Mouse (Mus musculus): ENCODE data around the gene Ttc3. TPM values are rescaled to one million over a fixed set of nuclear protein-coding genes. Genes with fewer than 3 reads are reported as not detected.
"Not testable (repeated sequence)": the region's sequence is repeated elsewhere in the genome, so short reads cannot be mapped to it uniquely, and the experiment has no call there.

Gene Ttc3
- total RNA-seq, 2 experiments from 2014 or later: 751 to 808 TPM

DNA sequence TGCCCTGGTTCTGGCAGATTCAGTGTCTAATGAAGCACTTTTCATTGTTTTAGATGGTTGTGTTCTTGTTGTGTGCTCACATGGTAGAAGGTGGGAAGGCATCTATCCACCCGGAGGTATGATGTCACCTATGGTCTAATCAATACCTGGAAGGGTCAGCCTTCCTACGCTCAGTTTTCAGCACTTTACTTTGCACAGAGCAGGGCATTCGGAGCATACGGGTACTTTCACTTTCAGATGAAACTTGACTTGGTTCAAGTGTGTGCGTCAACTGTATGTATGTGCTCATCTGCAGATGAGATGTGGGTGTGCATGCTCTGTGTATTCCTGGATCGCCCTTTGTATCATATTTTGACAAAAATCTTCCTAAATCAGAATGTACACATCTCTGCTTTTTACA is 43.7 kb downstream of the Ttc3 start:
- peak in 1 of 2 experiments; percentile 7 for DNase-seq (ENCODE audit: low spot score in 2 of 2)

GRCm38 (mm10) chr16:94420498-94420897 is 50.1 kb downstream of the Ttc3 start:
- no peak for DNase-seq (ENCODE audit: low spot score in 2 of 2)

DNA sequence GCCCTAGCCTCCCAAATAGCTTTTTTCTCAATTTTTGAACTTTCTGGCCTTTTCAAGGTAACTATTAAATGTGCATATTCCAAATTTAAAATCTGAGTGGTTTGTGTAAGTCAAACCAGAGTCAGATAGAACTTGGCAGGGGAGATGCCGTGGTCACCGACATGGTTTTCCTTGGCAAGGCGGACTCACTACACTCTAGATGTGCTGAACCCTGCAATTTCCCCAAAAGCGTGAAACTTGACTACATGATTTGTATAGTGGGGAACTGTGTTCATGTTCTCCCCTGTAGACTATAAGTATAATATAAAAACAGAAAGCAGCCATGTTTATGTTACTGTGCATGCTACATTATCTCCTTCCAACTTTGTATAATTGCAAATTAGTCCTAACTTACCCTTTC is 58.5 kb downstream of the Ttc3 start:
- no peak for DNase-seq (ENCODE audit: low spot score in 2 of 2)

DNA sequence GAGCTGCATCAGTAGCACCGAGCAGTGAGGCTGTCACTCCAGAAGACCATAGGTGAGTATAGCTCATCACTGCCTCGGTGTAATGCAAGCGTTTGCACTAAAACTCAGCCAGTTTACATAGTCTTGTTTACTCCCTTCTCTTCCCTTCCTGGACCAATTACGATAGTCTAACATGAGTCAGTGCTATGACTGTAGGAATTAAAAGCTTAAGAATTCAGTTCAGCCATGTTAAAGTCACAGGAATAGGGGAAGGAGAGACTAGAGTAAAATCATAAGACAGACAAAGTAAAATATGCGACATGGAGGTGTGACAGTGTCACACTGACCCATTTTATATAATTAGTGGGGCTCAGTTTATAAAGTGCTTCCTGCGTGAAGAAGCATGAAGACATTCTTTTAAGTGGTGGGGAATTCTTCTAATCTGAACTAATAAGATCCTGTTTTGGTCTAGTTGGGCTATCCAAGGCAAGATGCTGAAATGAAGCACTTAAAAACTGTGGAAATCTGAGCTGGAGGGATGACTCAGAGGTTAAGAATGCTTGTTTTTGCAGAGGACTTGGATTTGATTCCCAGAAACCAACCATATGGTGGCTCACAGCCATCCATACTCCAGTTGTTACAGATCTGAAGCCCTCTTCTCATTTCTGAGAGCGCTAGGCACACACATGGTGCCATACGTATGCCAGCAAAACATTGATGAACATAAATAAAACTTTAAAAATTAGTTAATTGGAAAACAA is 65.2 kb downstream of the Ttc3 start:
- DNase-seq (ENCODE audit: low spot score in 2 of 2): no peak

- no peak for DNase-seq (ENCODE audit: low spot score in 2 of 2)
These were observed 66.4 kb downstream of the Ttc3 start for GRCm38 (mm10) chr16:94436801-94437200.

- no peak for DNase-seq (ENCODE audit: low spot score in 2 of 2)
These were observed 70.9 kb downstream of the Ttc3 start for GRCm38 (mm10) chr16:94441361-94441760.

GRCm38 (mm10) chr16:94449151-94449550 is 78.7 kb downstream of the Ttc3 start:
- no peak for DNase-seq (ENCODE audit: low spot score in 2 of 2)

GRCm38 (mm10) chr16:94449632-94450031 is 79.2 kb downstream of the Ttc3 start:
- DNase-seq (ENCODE audit: low spot score in 2 of 2): no peak

GRCm38 (mm10) chr16:94451545-94452488 is 81.4 kb downstream of the Ttc3 start:
- DNase-seq (ENCODE audit: low spot score in 2 of 2): no peak

- no peak for DNase-seq (ENCODE audit: low spot score in 2 of 2)
These were observed 82.3 kb downstream of the Ttc3 start for GRCm38 (mm10) chr16:94452768-94453167.

DNA sequence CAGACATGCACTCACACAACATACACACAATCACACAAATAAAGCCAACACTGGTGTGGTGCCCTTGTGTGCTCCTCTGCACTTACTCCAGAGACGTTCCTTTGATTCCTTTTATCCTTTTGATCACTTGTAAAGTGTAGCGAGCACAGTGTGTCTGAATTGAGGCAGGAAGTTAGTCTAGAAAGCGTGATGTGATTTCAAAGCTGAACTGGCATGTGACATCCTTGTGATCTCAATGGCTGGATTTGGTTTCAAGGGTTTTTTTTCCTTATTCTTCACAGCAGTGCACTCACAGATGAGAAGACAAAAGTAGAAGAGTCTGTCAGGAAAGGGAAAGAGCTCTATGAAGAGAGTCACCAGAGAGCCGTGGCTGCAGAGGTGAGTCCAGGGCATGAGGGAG is 83.7 kb downstream of the Ttc3 start:
- no peak for DNase-seq (ENCODE audit: low spot score in 2 of 2)

DNA sequence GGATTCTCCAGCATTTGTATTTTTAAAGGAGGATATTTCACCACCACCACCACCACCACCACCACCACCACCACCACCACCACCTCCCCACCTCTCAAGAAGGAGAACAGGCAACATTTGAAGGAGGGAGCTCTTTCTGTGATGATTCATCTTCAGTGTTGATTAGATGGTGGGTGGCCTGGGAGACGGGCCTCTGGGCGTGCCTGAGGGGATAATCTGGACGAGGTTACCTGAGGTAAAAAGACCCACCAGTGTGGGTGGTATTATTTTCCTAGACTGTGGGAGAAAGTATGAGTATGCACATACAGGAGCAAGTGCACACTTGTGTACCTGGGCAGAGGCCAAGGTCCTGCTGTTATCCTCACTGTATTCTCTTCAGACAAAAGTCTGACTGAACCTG is 93.6 kb downstream of the Ttc3 start:
- no peak for DNase-seq (ENCODE audit: low spot score in 2 of 2)

DNA sequence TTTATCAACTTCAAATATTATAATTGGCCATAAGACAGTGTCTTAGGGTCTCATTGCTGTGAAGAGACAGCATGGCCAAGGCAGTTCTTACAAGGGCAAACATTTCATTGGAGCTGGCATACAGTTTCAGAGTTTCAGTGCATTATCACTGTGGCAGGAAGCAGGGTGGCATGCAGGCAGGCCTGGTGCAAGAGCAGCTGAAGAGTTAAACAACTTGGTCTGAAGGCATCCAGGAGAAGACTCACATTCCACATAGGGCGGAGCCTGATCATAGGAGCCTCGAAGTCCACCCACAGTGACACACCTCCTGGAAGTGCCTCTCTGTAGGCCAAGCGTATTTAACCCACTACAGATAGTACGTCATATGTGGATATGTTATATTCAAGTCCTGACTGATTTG is 95.5 kb downstream of the Ttc3 start:
- DNase-seq (ENCODE audit: low spot score in 2 of 2): no peak

- DNase-seq (ENCODE audit: low spot score in 2 of 2): not testable (repeated sequence)
These were observed 95.9 kb downstream of the Ttc3 start for GRCm38 (mm10) chr16:94466317-94466716.

DNA sequence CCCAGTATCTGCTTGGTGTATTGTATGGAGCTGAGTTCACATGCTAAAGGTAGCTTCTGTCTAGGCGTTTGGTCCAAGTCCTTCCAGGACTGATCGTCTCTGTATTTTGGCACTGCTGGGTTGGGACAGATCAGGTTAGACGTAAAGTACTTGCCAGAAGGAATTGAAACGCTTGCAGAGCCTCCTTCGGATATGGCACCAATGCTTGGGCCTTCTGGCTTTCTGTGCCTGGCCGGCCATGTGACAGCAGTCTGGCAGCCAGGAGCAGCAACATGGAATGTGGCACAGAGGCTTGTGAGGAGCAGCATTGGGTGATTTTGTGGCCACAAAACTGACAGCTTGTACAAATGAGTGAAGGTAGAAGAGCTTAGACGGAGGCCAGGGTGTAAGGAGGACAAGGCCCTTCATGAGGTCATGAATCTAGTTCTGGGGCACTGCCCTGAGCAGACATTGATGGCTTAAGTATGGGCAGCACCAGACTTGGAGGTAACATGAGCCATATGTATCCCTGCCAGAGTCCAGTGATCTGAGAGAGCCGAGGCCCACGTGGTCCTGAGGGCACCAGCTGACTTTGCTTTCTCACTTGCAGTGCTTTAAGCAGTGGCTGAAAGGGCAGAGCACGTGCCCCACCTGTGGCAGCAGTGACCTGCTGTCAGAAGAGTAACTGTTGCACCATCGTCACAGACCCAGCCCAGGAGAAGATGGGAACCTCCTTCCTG is 97.1 kb downstream of the Ttc3 start:
- no peak for DNase-seq (ENCODE audit: low spot score in 2 of 2)

- no peak for DNase-seq (ENCODE audit: low spot score in 2 of 2)
These were observed 98.0 kb downstream of the Ttc3 start for GRCm38 (mm10) chr16:94468391-94468790.

- DNase-seq (ENCODE audit: low spot score in 2 of 2): peak; percentile 74 to 80
These were observed 102.1 kb downstream of the Ttc3 start for GRCm38 (mm10) chr16:94472515-94472951.

DNA sequence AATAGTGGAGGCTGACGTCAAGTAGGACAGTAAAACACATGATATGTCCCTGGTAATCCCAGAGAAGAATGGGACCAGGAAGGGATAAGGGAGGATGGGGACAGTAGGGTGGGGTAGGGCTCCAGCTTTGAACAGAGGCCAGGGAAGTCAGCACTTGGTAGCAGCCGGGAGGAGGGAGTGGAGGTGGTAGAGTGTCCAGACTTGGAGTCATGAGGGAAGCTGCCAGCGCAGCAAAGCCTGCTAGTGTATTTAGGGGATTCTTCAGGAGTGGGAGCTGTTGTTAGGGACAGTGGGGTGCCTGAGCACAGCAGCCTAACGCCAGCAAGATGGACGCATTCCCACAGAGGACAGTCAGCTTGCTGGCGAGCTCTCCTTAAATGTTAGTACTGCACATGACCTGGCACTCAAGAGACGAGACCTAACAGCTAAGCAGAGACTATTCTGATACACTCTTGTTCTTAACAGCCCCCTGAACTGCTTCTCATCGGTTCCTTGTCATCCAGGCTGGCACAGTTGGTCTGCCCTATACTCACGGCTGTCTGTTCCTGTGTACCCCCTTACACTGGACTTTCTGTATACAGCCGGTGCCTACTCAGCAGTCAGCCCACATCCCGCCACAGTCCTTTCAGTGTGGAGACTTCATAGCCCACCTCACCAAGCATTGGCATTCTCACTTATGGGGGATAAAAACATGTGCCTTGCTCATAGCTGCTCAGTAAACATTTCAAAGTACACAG is 102.8 kb downstream of the Ttc3 start:
- peak; percentile 55 to 60 for DNase-seq (ENCODE audit: low spot score in 2 of 2)

DNA sequence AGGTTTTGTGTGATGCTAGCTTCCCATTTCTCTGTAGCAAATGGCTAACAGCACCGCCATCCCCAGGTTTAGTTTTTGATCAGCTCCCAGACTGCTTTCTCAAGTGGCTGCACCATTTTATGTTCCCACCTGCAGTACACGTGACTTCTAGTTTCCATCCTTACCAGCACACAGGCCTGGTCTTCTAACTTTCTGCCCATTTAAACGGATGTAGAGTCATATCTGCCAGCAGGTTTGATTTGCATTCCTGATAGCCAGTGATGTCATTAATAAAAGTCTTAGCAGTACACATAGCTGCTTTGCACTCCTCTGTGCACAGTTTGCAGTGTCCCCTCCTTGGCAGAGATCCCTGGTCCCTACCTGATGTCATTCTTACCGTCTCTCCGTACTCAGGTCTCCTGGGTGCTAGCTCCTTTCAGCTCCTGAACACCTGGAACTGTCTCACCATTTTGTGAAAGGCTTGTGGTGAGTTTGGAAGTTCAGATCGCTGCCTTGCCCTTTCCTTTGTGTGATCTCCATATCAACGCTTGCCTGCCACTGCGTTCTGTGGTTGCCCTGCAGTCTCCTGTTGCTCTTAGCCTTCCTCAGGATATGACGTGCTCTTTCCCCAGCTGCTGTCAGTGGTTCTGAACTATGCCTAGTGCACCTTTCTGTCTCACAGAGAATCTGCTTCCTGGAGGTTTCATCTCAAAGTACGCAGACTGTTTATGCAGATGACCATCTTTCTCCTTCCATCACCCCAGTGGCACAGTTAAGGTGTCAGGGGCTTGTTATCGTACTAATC is 114.5 kb downstream of the Ttc3 start:
- DNase-seq (ENCODE audit: low spot score in 2 of 2): no peak

- DNase-seq (ENCODE audit: low spot score in 2 of 2): no peak
These were observed 116.9 kb downstream of the Ttc3 start for GRCm38 (mm10) chr16:94487341-94487740.

Data from layer of hippocampus, postnatal 10 days (tissue).